Mouse (Mus musculus) cerebellum, adult 2 months (tissue): ENCODE data around the gene Sord. TPM values are rescaled to one million over a fixed set of nuclear protein-coding genes. Genes with fewer than 3 reads are reported as not detected.

Source experiments
- DNase-seq, 2 experiments: peaks; one replicate each; pipeline ENCODE4 v3.0.0; 2021
- H3K27ac ChIP-seq: fragments of 200-500 bp; 2 replicates; pipeline ENCODE4 v1.5.1; 2012; ENCODE audit warnings: low read length, control low read depth, inconsistent platforms; ENCODE audit not compliant: insufficient read depth
- H3K27me3 ChIP-seq: fragments of 200-500 bp; 2 replicates; pipeline ENCODE4 v1.6.1; 2012; ENCODE audit warnings: inconsistent platforms, mild to moderate bottlenecking, low read length, moderate library complexity; ENCODE audit not compliant: control insufficient read depth, insufficient read depth
- H3K4me1 ChIP-seq: fragments of 200-500 bp; 2 replicates; pipeline ENCODE4 v1.6.1; 2011; ENCODE audit warnings: low read length; ENCODE audit not compliant: control insufficient read depth, insufficient read depth
- H3K4me3 ChIP-seq: fragments of 200-500 bp; replicated peaks from 2 replicates; pipeline ENCODE3; 2011; ENCODE audit warnings: mild to moderate bottlenecking, low read depth, low read length, control low read depth; ENCODE audit not compliant: insufficient read depth
- CTCF ChIP-seq: fragments of 200-500 bp; IDR thresholded peaks from 2 replicates; pipeline ENCODE4 v1.5.1; 2011; ENCODE audit warnings: low read depth, mild to moderate bottlenecking, control low read depth, low read length, moderate library complexity, borderline replicate concordance; ENCODE audit not compliant: insufficient read depth
- POLR2A ChIP-seq: fragments of 200-500 bp; IDR thresholded peaks from 2 replicates; pipeline ENCODE4 v1.6.1; 2011; ENCODE audit warnings: low read length, control low read depth, borderline replicate concordance; ENCODE audit not compliant: insufficient read depth
- WGBS: fragments of 180-500 bp; shearing (Covaris S2); methylation state at CpG from one replicate; pipeline ENCODE4 v1.1.7; 2018; 5-methylcytosine and 5-hydroxymethylcytosine counted together
- polyA plus RNA-seq: library from polyadenylated mRNA; depleted of rRNA; stranded (reverse); fragments of >200 nt; gene quantifications from 2 replicates; pipeline ENCODE4 v1.2.3, GENCODE M21; 2012

Sord gene
- polyA plus RNA-seq, 1 experiment, result 22.9 TPM

GRCm38 (mm10) chr2:122243671-122244131, 9.2 kb downstream of the Sord start:
- TF ChIP-seq CTCF, result peak; percentile 90
- TF ChIP-seq POLR2A, result no peak
- peak; percentile 74 to 80 for DNase-seq
- no peak overlapping the region for H3K27ac ChIP-seq
- H3K4me3 ChIP-seq, result no peak overlapping the region
- peaks cover 3% of the 10 kb centered on the region; the same call in 1 of the 2 replicates for H3K4me1 ChIP-seq
- 4% methylated on average over 3 of the region's 3 CpGs for WGBS
- no peaks in the 10 kb centered on the region; the same call in 1 of the 2 replicates for H3K27me3 ChIP-seq

DNA sequence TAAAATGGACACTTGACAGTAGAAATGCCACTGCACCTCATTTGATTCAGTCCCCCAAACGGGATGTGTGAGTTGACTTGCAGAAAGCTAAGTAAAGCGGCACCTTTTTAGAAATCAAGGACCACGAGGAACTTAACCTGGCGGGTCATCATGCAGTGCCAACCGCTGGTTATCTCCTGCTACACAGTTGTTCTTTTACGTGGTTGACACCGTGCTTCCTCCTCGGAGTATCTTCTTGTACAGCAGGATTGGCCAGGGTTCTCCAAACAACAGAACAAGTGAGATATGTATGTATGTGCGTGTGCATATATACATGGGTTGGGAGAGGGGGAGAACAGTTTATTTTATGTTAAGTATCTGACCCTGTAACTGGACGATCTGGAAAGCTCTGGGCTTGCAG, 13.2 kb downstream of the Sord start:
- H3K4me1 ChIP-seq, result peaks cover 3% of the 10 kb centered on the region; the same call in 1 of the 2 replicates
- WGBS, result 89% methylated on average over 10 of the region's 10 CpGs
- H3K27me3 ChIP-seq, result no peaks in the 10 kb centered on the region; the same call in 1 of the 2 replicates
- TF ChIP-seq POLR2A, result no peak
- TF ChIP-seq CTCF, result no peak
- H3K4me3 ChIP-seq, result no peak overlapping the region
- DNase-seq, result no peak
- no peak overlapping the region for H3K27ac ChIP-seq

GRCm38 (mm10) chr2:122255997-122256396, 21.4 kb downstream of the Sord start:
- no peaks in the 10 kb centered on the region for H3K27me3 ChIP-seq
- H3K27ac ChIP-seq, result no peak overlapping the region
- WGBS, result 94% methylated on average over 5 of the region's 5 CpGs
- TF ChIP-seq CTCF, result no peak
- no peak for TF ChIP-seq POLR2A
- H3K4me1 ChIP-seq, result no peaks in the 10 kb centered on the region
- no peak for DNase-seq
- H3K4me3 ChIP-seq, result no peak overlapping the region

- Histone ChIP-seq H3K27ac (no peak overlapping the region), H3K4me1 (no peaks in the 10 kb centered on the region), H3K27me3 (no peaks in the 10 kb centered on the region), H3K4me3 (no peak overlapping the region)
- 92% methylated on average over 5 of the region's 5 CpGs for WGBS
- DNase-seq, result no peak
- TF ChIP-seq CTCF (no peak), POLR2A (no peak)
Observed at GRCm38 (mm10) chr2:122260729-122261128, 26.2 kb downstream of the Sord start.

DNA sequence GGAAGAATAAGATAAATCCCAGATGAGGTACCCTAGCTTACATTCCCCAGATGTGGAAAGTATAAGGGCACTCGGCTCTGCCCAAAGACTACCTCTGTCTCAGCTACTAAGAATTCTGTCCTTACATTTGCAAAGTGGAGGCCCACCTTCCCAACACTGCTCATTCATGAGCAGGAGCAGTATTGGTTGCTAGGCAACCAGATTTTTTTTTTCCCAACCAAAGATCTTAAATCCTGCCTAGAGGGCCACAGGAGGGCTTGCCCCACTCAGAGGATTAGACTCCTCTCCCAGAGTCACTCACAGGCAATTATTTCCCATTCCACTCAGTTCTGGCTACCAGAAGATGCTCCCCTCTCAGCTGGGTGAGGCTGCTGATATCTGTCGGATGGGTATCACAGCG, 30.1 kb downstream of the Sord start:
- no peak for DNase-seq
- no peak overlapping the region for H3K27ac ChIP-seq
- TF ChIP-seq POLR2A (no peak), CTCF (no peak)
- 66% methylated on average over 3 of the region's 3 CpGs for WGBS
- H3K4me3 ChIP-seq, result no peak overlapping the region
- no peaks in the 10 kb centered on the region for H3K4me1 ChIP-seq
- no peaks in the 10 kb centered on the region for H3K27me3 ChIP-seq

- no peak overlapping the region for H3K4me3 ChIP-seq
- TF ChIP-seq POLR2A, result no peak
- H3K27me3 ChIP-seq, result no peaks in the 10 kb centered on the region
- 87% methylated on average over 7 of the region's 7 CpGs for WGBS
- no peaks in the 10 kb centered on the region for H3K4me1 ChIP-seq
- DNase-seq, result no peak
- no peak overlapping the region for H3K27ac ChIP-seq
Observed at GRCm38 (mm10) chr2:122266407-122267193, 32.1 kb downstream of the Sord start.

DNA sequence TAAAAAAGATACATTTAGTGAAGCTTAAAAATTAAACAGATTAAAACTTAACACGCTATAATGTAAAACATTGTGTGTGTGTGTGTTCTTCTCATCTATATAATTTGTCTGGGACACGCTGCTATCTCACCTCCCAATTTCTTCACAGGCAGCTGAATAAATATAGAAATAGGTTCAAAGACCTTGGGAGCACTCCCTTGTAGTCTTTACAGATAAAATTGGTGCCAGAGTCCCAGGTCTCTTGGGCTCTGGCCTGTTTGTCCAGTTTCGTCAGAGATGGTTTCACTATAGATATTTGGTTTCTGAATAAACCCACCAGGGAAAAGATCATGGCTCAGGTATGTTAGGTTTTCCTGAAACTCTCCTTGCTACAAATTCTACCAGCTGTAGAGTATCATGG, 44.2 kb downstream of the Sord start:
- no peaks in the 10 kb centered on the region for H3K27me3 ChIP-seq
- no peaks in the 10 kb centered on the region for H3K4me1 ChIP-seq
- WGBS, result 92% methylated on average over 3 of the region's 3 CpGs
- no peak overlapping the region for H3K27ac ChIP-seq
- H3K4me3 ChIP-seq, result no peak overlapping the region
- DNase-seq, result no peak
- TF ChIP-seq CTCF, result no peak
- no peak for TF ChIP-seq POLR2A

DNA sequence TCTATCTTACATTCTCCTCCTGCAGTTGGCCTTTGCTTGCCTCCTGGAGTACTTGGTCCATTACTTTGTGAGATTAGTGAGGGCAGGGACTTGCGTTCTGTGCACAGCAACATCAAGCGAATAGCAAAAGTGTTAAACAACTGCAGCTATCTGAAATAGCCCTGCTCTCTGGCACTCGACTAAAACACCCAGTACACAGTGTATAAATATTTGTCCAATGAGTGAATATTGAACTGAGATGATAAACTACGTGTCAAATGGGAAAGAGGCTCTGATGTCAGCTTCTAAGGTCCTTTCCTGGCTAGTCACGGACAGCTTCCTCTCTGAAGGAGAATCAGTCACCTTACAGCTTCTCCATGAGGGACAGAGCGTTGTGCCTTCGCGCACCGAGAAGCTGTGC, 49.5 kb downstream of the Sord start:
- H3K27ac ChIP-seq, result no peak overlapping the region
- H3K27me3 ChIP-seq, result no peaks in the 10 kb centered on the region; the same call in 1 of the 2 replicates
- no peak for DNase-seq
- no peaks in the 10 kb centered on the region for H3K4me1 ChIP-seq
- TF ChIP-seq POLR2A, result no peak
- TF ChIP-seq CTCF, result no peak
- 83% methylated on average over 9 of the region's 9 CpGs for WGBS
- H3K4me3 ChIP-seq, result no peak overlapping the region
